Mouse (Mus musculus): ENCODE data around the gene Tango6.
"Not testable (repeated sequence)": the region's sequence is repeated elsewhere in the genome, so short reads cannot be mapped to it uniquely, and the experiment has no call there.

DNA sequence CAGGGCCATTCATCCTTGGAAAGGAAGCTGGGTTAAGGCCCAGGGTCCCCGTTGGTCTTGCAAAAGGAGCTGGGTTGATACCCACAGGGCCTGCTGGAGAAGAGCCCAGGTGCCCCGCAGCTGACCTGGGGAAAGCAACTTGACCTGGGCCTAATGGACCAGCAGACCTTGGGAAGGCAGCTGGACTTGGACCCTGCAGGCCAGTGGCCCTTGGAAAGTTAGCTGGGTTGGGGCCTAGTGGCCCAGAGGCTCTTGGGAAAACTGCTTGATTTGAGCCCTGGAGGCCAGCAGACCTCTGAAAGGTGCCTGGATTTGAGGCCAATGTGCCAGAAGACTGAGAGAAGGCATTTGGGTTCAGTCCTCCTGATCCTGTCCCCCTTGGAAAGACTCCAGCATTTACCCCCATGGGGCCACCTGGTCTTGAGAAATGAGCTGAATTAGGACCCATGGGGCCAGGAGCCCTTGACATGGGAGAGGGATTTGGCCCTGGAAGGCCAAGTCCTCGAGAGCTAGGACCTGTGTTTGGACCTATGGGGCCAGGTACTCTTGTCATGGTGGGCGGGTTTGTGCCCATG, 202.0 kb downstream of the Tango6 start:
- TF ChIP-seq CTCF (IDR thresholded peaks at IDR 0.05; ENCODE audit: insufficient read depth, low read length); POLR2A (IDR thresholded peaks at IDR 0.05; ENCODE audit: borderline replicate concordance, extremely low read depth, low read depth, low read length): not testable (repeated sequence)

All from lung, adult 2 months (tissue).